Mouse (Mus musculus) ES-E14 (cell line): Measurements from ENCODE around the gene Bglap3. TPM values are rescaled to one million over a fixed set of nuclear protein-coding genes. Genes with fewer than 3 reads are reported as not detected.

Experiments used
- DNase-seq: peaks from one replicate; pipeline ENCODE4 v3.0.0-alpha.2; 2013; ENCODE audit warnings: low read depth, low spot score
- H3K27ac ChIP-seq: 2 replicates; pipeline ENCODE4 v1.5.1; 2012; ENCODE audit warnings: low read depth, mild to moderate bottlenecking, low read length, moderate library complexity, mixed read lengths; ENCODE audit not compliant: poor library complexity, insufficient read depth, severe bottlenecking
- H3K36me3 ChIP-seq: 2 replicates; pipeline ENCODE4 v1.6.1; 2012; ENCODE audit warnings: mild to moderate bottlenecking, low read length, moderate library complexity, mixed read lengths; ENCODE audit not compliant: control insufficient read depth, poor library complexity, insufficient read depth, severe bottlenecking
- H3K4me1 ChIP-seq, 2 experiments: fragments of 150-350 bp in 1 of 2; sonication (generic) in 1 of 2; 2 replicates each; pipeline ENCODE4 v1.6.1; 2012; ENCODE audit warnings: low read length in 2 of 2, mild to moderate bottlenecking in 1 of 2, mixed read lengths in 1 of 2; ENCODE audit not compliant: control insufficient read depth in 2 of 2, insufficient read depth in 2 of 2, poor library complexity in 1 of 2
- H3K4me3 ChIP-seq, 2 experiments: fragments of 150-350 bp in 1 of 2; sonication (generic) in 1 of 2; 2 replicates each; pipeline ENCODE4 v1.5.1; 2012; ENCODE audit warnings: low read length in 2 of 2, low read depth in 1 of 2, mild to moderate bottlenecking in 1 of 2, mixed read lengths in 1 of 2; ENCODE audit not compliant: insufficient read depth in 1 of 2, poor library complexity in 1 of 2, severe bottlenecking in 1 of 2
- H3K9ac ChIP-seq: 2 replicates; pipeline ENCODE4 v1.6.1; 2012; ENCODE audit warnings: low read depth, mild to moderate bottlenecking, low read length, mixed read lengths; ENCODE audit not compliant: poor library complexity, insufficient read depth, severe bottlenecking
- H3K9me3 ChIP-seq: fragments of 150-350 bp; sonication (generic); 2 replicates; pipeline ENCODE4 v1.6.1; 2012; ENCODE audit warnings: low read depth, mild to moderate bottlenecking, low read length; ENCODE audit not compliant: control insufficient read depth, insufficient read depth
- CHD2 ChIP-seq: IDR thresholded peaks from 2 replicates; pipeline ENCODE4 v1.6.1; 2014; ENCODE audit warnings: mild to moderate bottlenecking, low read depth, low read length, inconsistent platforms
- HCFC1 ChIP-seq: IDR thresholded peaks from 2 replicates; pipeline ENCODE4 v1.6.1; 2012; ENCODE audit warnings: low read length, inconsistent platforms, borderline replicate concordance; ENCODE audit not compliant: insufficient read depth
- MAFK ChIP-seq: IDR thresholded peaks from 2 replicates; pipeline ENCODE4 v1.6.1; 2014; ENCODE audit warnings: mild to moderate bottlenecking, low read depth, low read length, inconsistent platforms; ENCODE audit not compliant: insufficient read depth
- ZC3H11A ChIP-seq: IDR thresholded peaks from 2 replicates; pipeline ENCODE4 v1.6.1; 2012; ENCODE audit warnings: low read depth, mild to moderate bottlenecking, inconsistent platforms, low read length, borderline replicate concordance
- ZNF384 ChIP-seq: IDR thresholded peaks from 2 replicates; pipeline ENCODE4 v1.6.1; 2012; ENCODE audit warnings: low read depth, low read length, inconsistent platforms
- in situ Hi-C, 2 experiments: fragments of 600-800 bp; cut with MboI; formaldehyde crosslinking; loops; one replicate each; pipeline ENCODE4 v1.15.1; 2025; ENCODE audit warnings: low sequenced_read_pairs in 2 of 2, inconsistent platforms in 1 of 2; ENCODE audit not compliant: unreplicated experiment in 2 of 2
- total RNA-seq: library from RNA; depleted of rRNA; stranded (reverse); fragments of 300-350 nt; gene quantifications from 2 replicates; pipeline ENCODE4 v1.2.3, GENCODE M21; 2012

Bglap3 gene
- total RNA-seq, 1 experiment = 2.6 TPM

- Histone ChIP-seq H3K36me3 (peaks cover 72% of the 10 kb centered on the region), H3K27ac (no peak overlapping the region), H3K9ac (no peak overlapping the region), H3K4me1 (peaks cover 0 to 12% of the 10 kb centered on the region in 2 experiments; a peak in 2 of 4 replicates), H3K9me3 (no peaks in the 10 kb centered on the region), H3K4me3 (no peak overlapping the region)
- DNase-seq = no peak
- TF ChIP-seq MAFK = no peak
- TF ChIP-seq CHD2 = no peak
- TF ChIP-seq ZNF384 = no peak
- no peak for TF ChIP-seq ZC3H11A
- no peak for TF ChIP-seq HCFC1
- in situ Hi-C loops = no loop called here
Measured at GRCm38 (mm10) chr3:88359989-88360388, 12.6 kb downstream of the Bglap3 start.

GRCm38 (mm10) chr3:88359584-88359983, 13.0 kb downstream of the Bglap3 start:
- Histone ChIP-seq H3K27ac (no peak overlapping the region), H3K9me3 (no peaks in the 10 kb centered on the region), H3K4me1 (peaks cover 0 to 8% of the 10 kb centered on the region in 2 experiments; a peak in 1 of 4 replicates), H3K4me3 (no peak overlapping the region), H3K36me3 (peaks cover 76% of the 10 kb centered on the region), H3K9ac (no peak overlapping the region)
- TF ChIP-seq ZNF384 (no peak), HCFC1 (no peak), ZC3H11A (no peak), MAFK (no peak), CHD2 (no peak)
- no peak for DNase-seq
- in situ Hi-C loops = no loop called here

GRCm38 (mm10) chr3:88354396-88355165, 18.0 kb downstream of the Bglap3 start:
- H3K4me3 ChIP-seq = no peak overlapping the region
- H3K27ac ChIP-seq = no peak overlapping the region
- in situ Hi-C loops = loop anchor here in 1 of 2 experiments (5.0 kb wide), 1 partner anchor 42 kb away; no protein-coding TSS in a partner anchor
- H3K9ac ChIP-seq = no peak overlapping the region
- H3K36me3 ChIP-seq = peaks cover 96% of the 10 kb centered on the region
- no peaks in the 10 kb centered on the region for H3K9me3 ChIP-seq
- TF ChIP-seq ZNF384 (no peak), HCFC1 (no peak), ZC3H11A (no peak), CHD2 (no peak), MAFK (no peak)
- no peak for DNase-seq
- no peaks in the 10 kb centered on the region; a peak in 1 of 4 replicates for H3K4me1 ChIP-seq

GRCm38 (mm10) chr3:88352907-88353306, 19.6 kb downstream of the Bglap3 start:
- no peak for TF ChIP-seq ZC3H11A
- TF ChIP-seq CHD2 = no peak
- TF ChIP-seq MAFK = no peak
- no peak for TF ChIP-seq HCFC1
- no peak for TF ChIP-seq ZNF384
- no peak overlapping the region for H3K9ac ChIP-seq
- peaks cover 87% of the 10 kb centered on the region for H3K36me3 ChIP-seq
- H3K9me3 ChIP-seq = no peaks in the 10 kb centered on the region
- in situ Hi-C loops = loop anchor here in 1 of 2 experiments (5.0 kb wide), 1 partner anchor 41 kb away; no protein-coding TSS in a partner anchor
- H3K27ac ChIP-seq = no peak overlapping the region
- H3K4me3 ChIP-seq = no peak overlapping the region
- H3K4me1 ChIP-seq = no peaks in the 10 kb centered on the region
- DNase-seq = no peak
